Mouse (Mus musculus) embryonic facial prominence, embryonic 12.5 days (tissue): Measurements from ENCODE around the gene Gipc3. TPM values are rescaled to one million over a fixed set of nuclear protein-coding genes. Genes with fewer than 3 reads are reported as not detected.

Source experiments
- ATAC-seq: fragments of 200-750 bp; cut with Nextera tagmentation; 2 replicates; pipeline ENCODE4 v1.8.0; 2017; ENCODE audit not compliant: insufficient number of reproducible peaks, insufficient read depth, low FRiP score, low TSS enrichment
- H3K27ac ChIP-seq: fragments of 300-500 bp; sonication (generic); 2 replicates; pipeline ENCODE4 v1.5.1; 2016; ENCODE audit warnings: mild to moderate bottlenecking
- H3K27me3 ChIP-seq: fragments of 300-500 bp; sonication (generic); 2 replicates; pipeline ENCODE4 v1.6.1; 2016; ENCODE audit warnings: mild to moderate bottlenecking, moderate library complexity
- H3K36me3 ChIP-seq: fragments of 300-500 bp; sonication (generic); 2 replicates; pipeline ENCODE4 v1.6.1; 2016; ENCODE audit warnings: mild to moderate bottlenecking
- H3K4me1 ChIP-seq: fragments of 300-500 bp; sonication (generic); 2 replicates; pipeline ENCODE4 v1.6.1; 2016
- H3K4me2 ChIP-seq: fragments of 300-500 bp; sonication (generic); replicated peaks from 2 replicates; pipeline ENCODE4 v1.6.1; 2016; ENCODE audit warnings: mild to moderate bottlenecking, moderate library complexity
- H3K4me3 ChIP-seq: fragments of 300-500 bp; sonication (generic); 2 replicates; pipeline ENCODE4 v1.5.1; 2016; ENCODE audit warnings: mild to moderate bottlenecking
- H3K9ac ChIP-seq: fragments of 300-500 bp; sonication (generic); 2 replicates; pipeline ENCODE4 v1.6.1; 2016; ENCODE audit warnings: mild to moderate bottlenecking, moderate library complexity
- H3K9me3 ChIP-seq: fragments of 300-500 bp; sonication (generic); 2 replicates; pipeline ENCODE4 v1.6.1; 2016; ENCODE audit warnings: mild to moderate bottlenecking, moderate library complexity
- WGBS: fragments of 180-500 bp; shearing (Covaris S2); methylation state at CpG from one replicate; pipeline ENCODE4 v1.1.7; 2016; 5-methylcytosine and 5-hydroxymethylcytosine counted together
- polyA plus RNA-seq: library from polyadenylated mRNA; unstranded; fragments of >200 nt; fragmentation: Nextera tagmentation; extraction: Ambion mirVana; gene quantifications from 2 replicates; pipeline ENCODE4 v1.2.1, GENCODE M21; 2016

The Gipc3 gene
- polyA plus RNA-seq, 1 experiment from 2014 or later: not detected

- 48% methylated on average over 8 of the region's 8 CpGs for WGBS
- H3K4me2 ChIP-seq: peak overlapping the region; percentile 98
- H3K9ac ChIP-seq: peak overlapping the region; percentile 78
- no peaks in the 10 kb centered on the region for H3K9me3 ChIP-seq
- H3K27me3 ChIP-seq: peaks cover 23% of the 10 kb centered on the region
- no peak overlapping the region for H3K27ac ChIP-seq
- H3K4me1 ChIP-seq: peaks cover 38% of the 10 kb centered on the region
- no peak for ATAC-seq
- H3K36me3 ChIP-seq: no peaks in the 10 kb centered on the region
- peak overlapping the region; percentile 67 for H3K4me3 ChIP-seq
Measured at GRCm38 (mm10) chr10:81294442-81294841, 48.6 kb downstream of the Gipc3 start.

- no peak; the same call in 1 of the 2 replicates for ATAC-seq
- H3K27ac ChIP-seq: peak overlapping the region; percentile 64
- H3K9me3 ChIP-seq: no peaks in the 10 kb centered on the region
- H3K36me3 ChIP-seq: no peaks in the 10 kb centered on the region
- H3K4me1 ChIP-seq: peaks cover 32% of the 10 kb centered on the region
- peaks cover 23% of the 10 kb centered on the region for H3K27me3 ChIP-seq
- 3% methylated on average over 25 of the region's 25 CpGs for WGBS
- H3K9ac ChIP-seq: peak overlapping the region; percentile 78
- H3K4me3 ChIP-seq: peak overlapping the region; percentile 67
- H3K4me2 ChIP-seq: peak overlapping the region; percentile 98
Measured at GRCm38 (mm10) chr10:81293334-81294030, 49.6 kb downstream of the Gipc3 start.

GRCm38 (mm10) chr10:81292554-81293333, 50.3 kb downstream of the Gipc3 start, which contains the start of gene Pip5k1c:
Gene Pip5k1c, plus strand, starts transcription at chr10:81292963.
- Histone ChIP-seq H3K4me1 (peaks cover 32% of the 10 kb centered on the region), H3K27ac (peak within 1 kb of the TSS; percentile 64), H3K4me2 (peak within 1 kb of the TSS; percentile 98), H3K4me3 (peak within 1 kb of the TSS; percentile 67), H3K9ac (peak within 1 kb of the TSS; percentile 78), H3K27me3 (peaks cover 23% of the 10 kb centered on the region), H3K36me3 (no peaks in the 10 kb centered on the region), H3K9me3 (no peaks in the 10 kb centered on the region)
- ATAC-seq: peak; percentile 89
- under 1% methylated on average over 80 of the region's 80 CpGs for WGBS

GRCm38 (mm10) chr10:81291511-81292104, 51.5 kb downstream of the Gipc3 start, which contains the start of gene Tjp3:
Gene Tjp3, minus strand, starts transcription at chr10:81291581.
- Histone ChIP-seq H3K4me1 (peaks cover 27% of the 10 kb centered on the region), H3K27ac (no peak within 1 kb of the TSS; the same call in 1 of the 2 replicates), H3K27me3 (peaks cover 23% of the 10 kb centered on the region), H3K4me3 (peak within 1 kb of the TSS; percentile 67), H3K9me3 (no peaks in the 10 kb centered on the region), H3K9ac (no peak within 1 kb of the TSS), H3K36me3 (no peaks in the 10 kb centered on the region), H3K4me2 (peak within 1 kb of the TSS; percentile 98)
- WGBS: 75% methylated on average over 9 of the region's 9 CpGs
- ATAC-seq: no peak

GRCm38 (mm10) chr10:81290698-81291460, 52.2 kb downstream of the Gipc3 start:
- WGBS: 13% methylated on average over 23 of the region's 24 CpGs
- H3K9me3 ChIP-seq: no peaks in the 10 kb centered on the region
- no peaks in the 10 kb centered on the region for H3K36me3 ChIP-seq
- H3K9ac ChIP-seq: no peak overlapping the region
- H3K4me3 ChIP-seq: 0 out of 2 replicates have a peak overlapping the region, but pooled peaks have one; percentile 7
- peaks cover 27% of the 10 kb centered on the region for H3K4me1 ChIP-seq
- no peak overlapping the region; the same call in 1 of the 2 replicates for H3K27ac ChIP-seq
- H3K27me3 ChIP-seq: peaks cover 23% of the 10 kb centered on the region
- ATAC-seq: no peak
- no peak overlapping the region; the same call in 1 of the 2 replicates for H3K4me2 ChIP-seq

- Histone ChIP-seq H3K9ac (no peak overlapping the region), H3K4me2 (no peak overlapping the region), H3K36me3 (no peaks in the 10 kb centered on the region), H3K9me3 (no peaks in the 10 kb centered on the region), H3K4me1 (peaks cover 27% of the 10 kb centered on the region), H3K27me3 (peaks cover 32% of the 10 kb centered on the region), H3K4me3 (no peak overlapping the region), H3K27ac (no peak overlapping the region)
- no peak for ATAC-seq
- WGBS: 60% methylated on average over 14 of the region's 14 CpGs
Measured at GRCm38 (mm10) chr10:81289811-81290210, 53.3 kb downstream of the Gipc3 start.

- Histone ChIP-seq H3K4me1 (peaks cover 23% of the 10 kb centered on the region), H3K27ac (no peak overlapping the region), H3K9ac (no peak overlapping the region), H3K4me2 (no peak overlapping the region), H3K4me3 (no peak overlapping the region), H3K27me3 (peaks cover 37% of the 10 kb centered on the region), H3K9me3 (no peaks in the 10 kb centered on the region), H3K36me3 (no peaks in the 10 kb centered on the region)
- WGBS: 3% methylated on average over 7 of the region's 7 CpGs
- no peak for ATAC-seq
Measured at GRCm38 (mm10) chr10:81289278-81289677, 53.8 kb downstream of the Gipc3 start.

GRCm38 (mm10) chr10:81288601-81289000, 54.5 kb downstream of the Gipc3 start:
- WGBS: 23% methylated on average over 6 of the region's 6 CpGs
- no peaks in the 10 kb centered on the region for H3K36me3 ChIP-seq
- H3K9ac ChIP-seq: no peak overlapping the region
- no peak overlapping the region for H3K4me3 ChIP-seq
- ATAC-seq: no peak
- no peak overlapping the region for H3K4me2 ChIP-seq
- no peak overlapping the region for H3K27ac ChIP-seq
- H3K4me1 ChIP-seq: peaks cover 16% of the 10 kb centered on the region; the same call in 1 of the 2 replicates
- H3K27me3 ChIP-seq: peaks cover 44% of the 10 kb centered on the region
- H3K9me3 ChIP-seq: no peaks in the 10 kb centered on the region

GRCm38 (mm10) chr10:81287513-81288157, 55.4 kb downstream of the Gipc3 start:
- H3K9ac ChIP-seq: no peak overlapping the region
- no peak overlapping the region for H3K27ac ChIP-seq
- no peaks in the 10 kb centered on the region for H3K36me3 ChIP-seq
- WGBS: 60% methylated on average over 8 of the region's 8 CpGs
- no peak for ATAC-seq
- peaks cover 53% of the 10 kb centered on the region for H3K27me3 ChIP-seq
- H3K4me3 ChIP-seq: no peak overlapping the region
- peaks cover 15% of the 10 kb centered on the region; the same call in 1 of the 2 replicates for H3K4me1 ChIP-seq
- no peak overlapping the region for H3K4me2 ChIP-seq
- H3K9me3 ChIP-seq: no peaks in the 10 kb centered on the region

GRCm38 (mm10) chr10:81286586-81286985, 56.5 kb downstream of the Gipc3 start:
- H3K9ac ChIP-seq: no peak overlapping the region
- H3K27me3 ChIP-seq: peaks cover 53% of the 10 kb centered on the region
- no peak overlapping the region for H3K4me3 ChIP-seq
- no peaks in the 10 kb centered on the region for H3K9me3 ChIP-seq
- H3K36me3 ChIP-seq: no peaks in the 10 kb centered on the region
- 36% methylated on average over 6 of the region's 6 CpGs for WGBS
- H3K4me1 ChIP-seq: peaks cover 15% of the 10 kb centered on the region; the same call in 1 of the 2 replicates
- H3K4me2 ChIP-seq: no peak overlapping the region
- ATAC-seq: no peak
- no peak overlapping the region for H3K27ac ChIP-seq
